Mouse (Mus musculus) forebrain, postnatal 0 days (tissue): ENCODE measurements around the gene Bag6. TPM values are rescaled to one million over a fixed set of nuclear protein-coding genes. Genes with fewer than 3 reads are reported as not detected.
A peak's percentile ranks its signal among the peaks of the same experiment; 100 is the strongest.

Experiments used
- ATAC-seq: fragments of 200-750 bp; cut with Nextera tagmentation; 2 replicates; pipeline ENCODE4 v1.8.0; 2017; ENCODE audit warnings: mild to moderate bottlenecking, moderate library complexity
- DNase-seq: peaks from one replicate; pipeline ENCODE4 v3.0.0-alpha.2; 2015
- H3K27ac ChIP-seq: fragments of 300-500 bp; sonication (generic); 2 replicates; pipeline ENCODE4 v1.5.1; 2014; ENCODE audit warnings: low read depth, mild to moderate bottlenecking, antibody characterized with exemption, low read length, moderate library complexity, mixed read lengths
- H3K27me3 ChIP-seq: fragments of 300-500 bp; sonication (generic); 2 replicates; pipeline ENCODE4 v1.6.1; 2014; ENCODE audit warnings: mild to moderate bottlenecking, low read length, mixed read lengths; ENCODE audit not compliant: insufficient read depth
- H3K36me3 ChIP-seq: fragments of 300-500 bp; sonication (generic); 2 replicates; pipeline ENCODE4 v1.6.1; 2014; ENCODE audit warnings: mild to moderate bottlenecking, moderate library complexity; ENCODE audit not compliant: insufficient read depth
- H3K4me1 ChIP-seq: fragments of 300-500 bp; sonication (generic); 2 replicates; pipeline ENCODE4 v1.6.1; 2014; ENCODE audit warnings: antibody characterized with exemption; ENCODE audit not compliant: insufficient read depth
- H3K4me2 ChIP-seq: fragments of 300-500 bp; sonication (generic); 2 replicates; pipeline ENCODE4 v1.6.1; 2014; ENCODE audit warnings: low read depth, mild to moderate bottlenecking, moderate library complexity
- H3K4me3 ChIP-seq: fragments of 300-500 bp; sonication (generic); 2 replicates; pipeline ENCODE4 v1.5.1; 2014; ENCODE audit warnings: low read depth, low read length, mixed read lengths
- H3K9ac ChIP-seq: fragments of 300-500 bp; sonication (generic); 2 replicates; pipeline ENCODE4 v1.6.1; 2014; ENCODE audit warnings: mild to moderate bottlenecking
- H3K9me3 ChIP-seq: fragments of 300-500 bp; sonication (generic); 2 replicates; pipeline ENCODE4 v1.6.1; 2016; ENCODE audit warnings: low read length
- CTCF ChIP-seq: sonication (generic); IDR thresholded peaks from 2 replicates; pipeline ENCODE4 v1.5.1; 2016; ENCODE audit warnings: antibody characterized with exemption, control low read depth, low read depth
- WGBS: fragments of 180-500 bp; shearing (Covaris S2); extraction: QIAGEN DNeasy Blood & Tissue Kit; methylation state at CpG from one replicate; pipeline ENCODE4 v1.1.7; 2014; 5-methylcytosine and 5-hydroxymethylcytosine counted together
- polyA plus RNA-seq: library from polyadenylated mRNA; unstranded; fragments of >200 nt; fragmentation: Nextera tagmentation; extraction: Ambion mirVana; gene quantifications from 2 replicates; pipeline ENCODE4 v1.2.1, GENCODE M21; 2015
- total RNA-seq: library from RNA; depleted of rRNA; stranded (reverse); fragments of >200 nt; gene quantifications from 2 replicates; pipeline ENCODE4 v1.2.3, GENCODE M21; 2014

Gene Bag6
- total and polyA plus RNA-seq, 2 experiments from 2014 or later = 71.9 to 340 TPM

GRCm38 (mm10) chr17:35189186-35189585, 54.2 kb downstream of the Bag6 start:
- Histone ChIP-seq H3K4me2 (no peak overlapping the region), H3K27ac (no peak overlapping the region), H3K4me1 (peaks cover 3% of the 10 kb centered on the region; the same call in 1 of the 2 replicates), H3K4me3 (no peak overlapping the region), H3K9ac (no peak overlapping the region), H3K9me3 (no peaks in the 10 kb centered on the region), H3K36me3 (no peaks in the 10 kb centered on the region), H3K27me3 (no peaks in the 10 kb centered on the region)
- ATAC-seq (no peak), DNase-seq (no peak)
- no peak for TF ChIP-seq CTCF
- 82% methylated on average over 1 of the region's 1 CpGs for WGBS

- DNase-seq (no peak), ATAC-seq (no peak)
- peaks cover 3% of the 10 kb centered on the region; the same call in 1 of the 2 replicates for H3K4me1 ChIP-seq
- H3K9ac ChIP-seq = no peak overlapping the region
- WGBS = 82% methylated on average over 4 of the region's 4 CpGs
- H3K9me3 ChIP-seq = no peaks in the 10 kb centered on the region
- no peaks in the 10 kb centered on the region for H3K36me3 ChIP-seq
- H3K27me3 ChIP-seq = peaks cover 2% of the 10 kb centered on the region
- TF ChIP-seq CTCF = no peak
- no peak overlapping the region for H3K4me2 ChIP-seq
- H3K4me3 ChIP-seq = no peak overlapping the region
- H3K27ac ChIP-seq = no peak overlapping the region
These were observed 55.1 kb downstream of the Bag6 start for GRCm38 (mm10) chr17:35190096-35190495.

- 60% methylated on average over 2 of the region's 2 CpGs for WGBS
- Histone ChIP-seq H3K36me3 (no peaks in the 10 kb centered on the region), H3K4me3 (no peak overlapping the region), H3K4me1 (peaks cover 11% of the 10 kb centered on the region; the same call in 1 of the 2 replicates), H3K27ac (no peak overlapping the region), H3K9ac (no peak overlapping the region), H3K27me3 (peaks cover 7% of the 10 kb centered on the region), H3K4me2 (no peak overlapping the region), H3K9me3 (no peaks in the 10 kb centered on the region)
- ATAC-seq (no peak), DNase-seq (no peak)
- no peak for TF ChIP-seq CTCF
These were observed 56.7 kb downstream of the Bag6 start for GRCm38 (mm10) chr17:35191723-35192122.

GRCm38 (mm10) chr17:35192924-35193323, 57.9 kb downstream of the Bag6 start:
- Histone ChIP-seq H3K36me3 (no peaks in the 10 kb centered on the region), H3K4me2 (no peak overlapping the region), H3K27ac (no peak overlapping the region), H3K27me3 (peaks cover 8% of the 10 kb centered on the region), H3K9ac (no peak overlapping the region), H3K4me1 (0 out of 2 replicates have a peak, but pooled peaks cover 10% of the 10 kb centered on the region), H3K4me3 (no peak overlapping the region), H3K9me3 (no peaks in the 10 kb centered on the region)
- no peak for ATAC-seq
- 80% methylated on average over 5 of the region's 5 CpGs for WGBS
- no peak for DNase-seq
- no peak for TF ChIP-seq CTCF

- no peak within 1 kb of the TSS for H3K9ac ChIP-seq
- no peaks in the 10 kb centered on the region for H3K9me3 ChIP-seq
- DNase-seq = no peak
- peak within 1 kb of the TSS; percentile 64; the same call in 1 of the 2 replicates for H3K4me2 ChIP-seq
- H3K4me3 ChIP-seq = peak within 1 kb of the TSS; percentile 38; the same call in 1 of the 2 replicates
- ATAC-seq = no peak
- H3K4me1 ChIP-seq = 0 out of 2 replicates have a peak, but pooled peaks cover 10% of the 10 kb centered on the region
- 76% methylated on average over 28 of the region's 28 CpGs for WGBS
- H3K36me3 ChIP-seq = no peaks in the 10 kb centered on the region
- H3K27ac ChIP-seq = no peak within 1 kb of the TSS
- H3K27me3 ChIP-seq = peaks cover 12% of the 10 kb centered on the region
- TF ChIP-seq CTCF = no peak
These were observed 59.2 kb downstream of the Bag6 start, which contains the start of gene Ltb for GRCm38 (mm10) chr17:35193881-35194843. Ltb (plus strand) TSS chr17:35194439.

GRCm38 (mm10) chr17:35194844-35195630, 60.1 kb downstream of the Bag6 start:
- Histone ChIP-seq H3K4me2 (peak overlapping the region; percentile 64), H3K4me3 (peak overlapping the region; percentile 38), H3K9ac (peak overlapping the region; percentile 23; the same call in 1 of the 2 replicates), H3K36me3 (no peaks in the 10 kb centered on the region), H3K9me3 (no peaks in the 10 kb centered on the region), H3K27me3 (peaks cover 12% of the 10 kb centered on the region), H3K27ac (no peak overlapping the region), H3K4me1 (0 out of 2 replicates have a peak, but pooled peaks cover 10% of the 10 kb centered on the region)
- DNase-seq (no peak), ATAC-seq (0 out of 2 replicates have a peak, but pooled peaks have one; percentile 14)
- WGBS = 45% methylated on average over 19 of the region's 19 CpGs
- TF ChIP-seq CTCF = no peak
